Mouse (Mus musculus): ENCODE measurements around the gene Tacc3.

- TF ChIP-seq POLR2A (IDR thresholded peaks at IDR 0.05; ENCODE audit: insufficient read length, low read depth) (no peak), MYOG (IDR thresholded peaks at IDR 0.05; ENCODE audit: control insufficient read depth in 1 of 3, insufficient read depth in 1 of 3, insufficient read length in 2 of 3, low read depth in 2 of 3) (no peak), MYOD1 (IDR thresholded peaks at IDR 0.05; ENCODE audit: control insufficient read depth in 1 of 3, insufficient read length in 2 of 3, low read depth in 2 of 3) (no peak), TCF12 (IDR thresholded peaks at IDR 0.05; ENCODE audit: insufficient read depth, poor library complexity, severe bottlenecking) (no peak), USF1 (IDR thresholded peaks at IDR 0.05; ENCODE audit: low read depth) (no peak), MAX (IDR thresholded peaks at IDR 0.05; ENCODE audit: low read depth) (no peak), SRF (IDR thresholded peaks at IDR 0.05; ENCODE audit: control insufficient read depth, insufficient read length, low read depth) (no peak), TCF3 (IDR thresholded peaks at IDR 0.05; ENCODE audit: insufficient read length, low read depth) (no peak), REST (IDR thresholded peaks at IDR 0.05; ENCODE audit: insufficient read depth, insufficient read length) (no peak), CEBPB (IDR thresholded peaks at IDR 0.05; ENCODE audit: insufficient read depth, poor library complexity, severe bottlenecking) (no peak), POLR2AphosphoS2 (IDR thresholded peaks at IDR 0.05; ENCODE audit: insufficient read length, low read depth) (no peak)
Measured at GRCm38 (mm10) chr5:33709037-33709436, 51.1 kb downstream of the Tacc3 start.
